Mouse (Mus musculus): Measurements from ENCODE around the gene Hoxa10.

DNA sequence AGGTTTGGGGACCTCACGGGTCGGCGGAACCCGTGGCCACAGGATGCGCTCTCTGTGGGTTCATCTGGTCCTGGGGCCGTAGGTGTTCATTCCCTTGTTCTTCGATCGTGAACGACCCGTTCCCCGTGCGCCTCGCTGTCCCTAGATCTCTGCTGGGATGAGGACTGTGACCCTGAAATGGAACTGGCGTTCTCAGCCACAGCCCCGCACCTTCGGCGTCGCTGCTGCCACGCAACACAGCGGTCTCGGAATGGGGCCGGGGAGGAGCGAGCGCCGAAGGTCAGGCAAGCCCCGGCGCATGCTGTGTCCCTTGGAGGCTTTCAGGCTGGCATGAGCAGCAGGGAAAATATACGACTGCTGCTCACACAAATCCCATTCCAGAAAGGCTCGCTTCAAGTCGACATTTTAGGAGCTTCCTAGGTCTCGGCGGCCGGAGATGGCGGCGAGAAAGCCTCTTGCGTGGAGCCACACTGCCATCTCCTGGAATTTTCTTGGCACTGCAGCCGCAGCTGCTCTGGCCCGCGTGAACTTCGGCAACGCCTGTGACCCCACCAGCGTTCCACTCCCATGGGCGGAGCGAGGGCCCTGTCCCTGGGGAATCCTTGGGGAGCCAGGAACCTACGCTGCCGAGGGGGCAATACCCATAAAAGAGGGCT, 19.2 kb downstream of the Hoxa10 start, which contains the start of gene Hoxa7:
- TF ChIP-seq CTCF (IDR thresholded peaks at IDR 0.05) (peak; percentile 97), EP300 (IDR thresholded peaks at IDR 0.05) (no peak)
